Mouse (Mus musculus): ENCODE measurements around the gene Rnf126.
"Not testable (repeated sequence)": the region's sequence is repeated elsewhere in the genome, so short reads cannot be mapped to it uniquely, and the experiment has no call there.

Rnf126 gene

DNA sequence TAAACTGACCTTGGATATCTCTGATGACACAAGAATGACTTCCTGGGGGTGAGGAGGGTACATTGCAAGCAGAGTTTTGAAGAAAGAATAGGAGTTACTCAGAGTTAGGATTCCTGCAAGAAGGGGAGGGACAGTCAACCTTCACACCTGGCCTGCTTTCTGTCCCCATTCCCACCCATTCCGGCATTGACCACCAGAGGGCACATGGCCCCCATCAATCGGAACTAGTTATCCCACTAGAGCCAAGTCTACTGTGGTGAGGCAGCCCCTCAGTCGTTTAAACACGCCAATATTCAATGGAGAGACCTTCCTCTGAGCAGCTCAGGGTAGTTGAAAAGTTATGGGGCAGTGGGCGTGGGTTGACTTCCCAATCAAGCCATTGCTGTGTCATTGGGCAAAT, 1.6 kb upstream of the Rnf126 start:
- CTCF ChIA-PET: interaction anchor here (0.6 to 2.4 kb wide), 4 partner anchors 10 to 44 kb away, joined by 4 to 17 read pairs (median 6); no protein-coding TSS in a partner anchor

DNA sequence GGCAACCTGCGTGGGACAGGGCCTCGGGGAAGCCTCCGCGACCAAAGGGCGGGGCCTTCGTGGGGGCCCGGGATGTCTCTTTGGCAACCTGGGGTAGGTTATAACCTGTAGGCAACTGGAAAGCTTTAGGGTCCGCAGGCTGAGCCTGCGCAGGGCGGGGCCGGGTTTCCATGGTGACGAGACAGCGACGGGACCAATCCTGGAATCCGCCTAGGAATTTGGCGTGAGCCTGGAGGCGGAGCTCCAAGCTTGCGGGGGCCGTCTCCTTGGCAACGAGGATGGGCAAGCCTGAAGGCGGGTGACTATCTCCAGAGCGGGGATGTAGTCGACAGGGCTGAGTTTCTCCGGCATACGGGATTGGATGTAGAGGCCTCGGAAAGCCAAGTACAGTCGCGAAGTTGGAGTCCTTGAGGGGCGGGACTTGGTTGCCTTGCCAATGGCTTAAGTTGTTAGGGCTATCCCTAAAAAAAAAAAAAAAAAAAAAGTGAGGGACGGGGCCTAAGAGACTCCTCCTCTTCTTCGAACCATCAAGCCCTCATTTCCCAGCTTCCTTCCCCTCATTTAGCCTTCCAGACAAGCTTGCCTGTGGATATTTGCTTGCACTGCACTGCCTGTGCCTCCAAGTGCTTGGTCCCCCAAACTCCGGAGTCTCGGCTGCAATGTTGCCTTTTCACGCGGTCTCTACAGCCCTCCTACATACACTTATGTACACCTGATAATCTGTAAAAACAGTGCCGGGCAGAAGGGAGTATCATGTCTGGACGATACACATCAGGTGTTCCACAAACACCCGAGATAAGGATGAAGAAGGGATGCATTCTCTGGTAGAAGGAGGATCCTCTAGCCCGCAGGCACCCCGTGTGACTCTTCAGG, 856 bp upstream of the Rnf126 start:
- CTCF ChIA-PET: interaction anchor here (0.7 to 2.4 kb wide), 4 partner anchors 11 to 50 kb away, joined by 4 to 17 read pairs (median 6); no protein-coding TSS in a partner anchor

DNA sequence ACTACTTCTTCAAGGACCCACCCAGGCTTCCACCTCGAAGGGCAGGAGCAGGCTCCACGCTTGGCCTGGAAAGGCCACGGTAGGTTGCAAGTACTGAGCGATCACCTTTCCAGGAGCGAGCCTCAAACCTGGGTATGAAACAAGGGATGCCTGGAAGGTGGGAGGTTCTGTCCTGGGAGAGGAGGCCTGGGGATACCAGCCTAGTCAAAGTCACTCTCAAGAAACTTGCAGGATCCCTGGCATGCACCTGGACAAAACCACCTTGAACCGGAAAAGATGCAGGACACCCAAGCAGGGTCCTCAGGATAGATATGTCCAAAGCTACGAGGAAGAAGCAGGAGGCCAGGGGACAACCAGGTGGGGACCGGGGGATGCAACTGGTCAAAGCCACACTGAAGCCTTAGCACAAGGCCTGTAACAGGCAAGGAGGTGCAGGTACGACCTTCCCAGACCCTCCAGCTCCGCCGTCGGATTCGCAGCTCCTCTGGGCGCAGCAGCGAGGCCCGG, 698 bp downstream of the Rnf126 start:
- CTCF ChIA-PET: no interaction called here

DNA sequence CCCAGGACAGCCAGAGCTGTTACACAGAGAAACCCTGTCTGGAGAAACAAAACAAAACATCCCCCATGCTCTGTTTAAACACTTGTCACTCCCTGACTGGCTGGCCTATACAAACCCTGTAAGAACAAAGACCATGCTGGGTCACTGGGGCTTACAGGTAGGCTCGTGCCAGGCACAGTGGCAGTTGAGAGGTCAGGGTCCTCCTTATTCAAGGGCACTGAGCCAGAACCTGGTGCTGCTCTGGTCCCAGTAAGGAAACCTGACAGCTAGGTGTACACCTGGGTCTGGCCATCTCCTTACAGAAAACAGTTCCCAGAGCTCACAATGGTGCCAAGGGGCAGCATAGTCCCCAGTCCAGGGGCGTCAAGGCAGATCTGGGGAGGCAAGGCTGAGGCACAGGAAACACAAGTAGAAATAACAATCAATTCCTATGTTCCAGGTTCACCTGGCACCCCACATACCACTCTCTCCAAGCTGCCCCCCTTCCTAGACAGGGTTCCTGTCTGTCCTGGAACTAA, 1.5 kb downstream of the Rnf126 start:
- CTCF ChIA-PET: no interaction called here

DNA sequence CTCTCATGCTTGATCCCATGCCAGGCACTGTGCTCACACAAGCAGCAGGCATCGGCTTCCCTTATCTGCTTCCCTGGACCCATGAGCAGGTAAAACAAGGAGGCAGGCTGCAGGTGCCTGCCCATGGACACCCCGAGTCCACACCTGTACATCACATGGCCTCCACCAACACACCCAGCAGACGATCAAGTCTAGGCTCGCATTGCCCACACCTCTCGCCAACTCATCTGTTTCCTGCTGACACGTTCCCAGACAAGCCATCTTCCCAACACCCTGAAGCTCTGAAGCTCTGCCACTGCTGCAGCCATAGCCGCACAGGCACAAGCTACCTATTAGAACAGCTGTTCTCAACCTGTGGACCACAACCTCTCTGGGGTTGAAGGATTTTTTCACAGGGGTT, 2.5 kb downstream of the Rnf126 start:
- CTCF ChIA-PET: no interaction called here

DNA sequence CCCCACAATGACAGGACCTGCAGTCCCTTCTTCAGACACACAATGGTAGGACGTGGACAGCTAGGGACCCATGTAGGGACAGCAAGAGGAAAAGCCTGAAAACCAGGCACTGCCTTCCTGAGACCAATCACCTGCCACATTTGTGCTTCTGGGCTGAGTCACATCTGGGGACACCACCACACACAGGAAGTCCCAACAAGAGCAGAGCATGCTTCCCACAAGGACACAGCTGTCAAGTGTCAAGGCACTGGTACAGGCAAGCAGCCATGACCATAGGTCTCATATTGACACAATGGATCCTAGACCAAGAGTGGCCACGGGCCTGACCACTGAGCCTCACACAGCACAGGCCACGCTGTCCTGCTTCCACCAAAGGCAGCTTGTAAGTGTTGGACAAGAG, 3.9 kb downstream of the Rnf126 start:
- CTCF ChIA-PET: no interaction called here

DNA sequence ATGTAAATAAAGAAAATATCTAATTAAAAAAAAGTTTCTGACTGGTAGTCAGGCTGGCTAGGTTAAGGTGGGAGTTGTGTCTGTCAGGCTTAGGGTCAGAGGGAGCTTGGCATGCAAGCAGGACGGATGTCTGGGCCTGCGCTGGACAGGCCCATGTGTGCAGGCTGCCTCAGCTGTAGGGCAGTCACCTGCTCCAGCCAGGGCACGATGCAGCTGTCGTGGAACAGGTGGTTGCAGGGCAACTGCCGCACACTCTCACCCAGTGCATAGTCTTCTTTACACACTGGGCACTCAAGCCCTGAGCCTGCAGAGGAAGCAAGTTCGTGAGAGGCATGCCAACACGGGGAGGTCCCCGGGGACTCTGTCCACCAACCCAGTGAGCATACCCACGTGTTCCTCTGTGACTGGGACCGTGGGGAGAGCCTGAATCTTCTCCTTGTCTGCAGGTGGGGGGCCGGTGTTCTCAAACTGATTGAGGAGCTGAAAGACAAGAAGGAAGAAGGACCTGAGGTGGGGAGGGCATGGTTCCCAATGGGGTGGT, 6.1 kb downstream of the Rnf126 start:
- CTCF ChIA-PET: no interaction called here

DNA sequence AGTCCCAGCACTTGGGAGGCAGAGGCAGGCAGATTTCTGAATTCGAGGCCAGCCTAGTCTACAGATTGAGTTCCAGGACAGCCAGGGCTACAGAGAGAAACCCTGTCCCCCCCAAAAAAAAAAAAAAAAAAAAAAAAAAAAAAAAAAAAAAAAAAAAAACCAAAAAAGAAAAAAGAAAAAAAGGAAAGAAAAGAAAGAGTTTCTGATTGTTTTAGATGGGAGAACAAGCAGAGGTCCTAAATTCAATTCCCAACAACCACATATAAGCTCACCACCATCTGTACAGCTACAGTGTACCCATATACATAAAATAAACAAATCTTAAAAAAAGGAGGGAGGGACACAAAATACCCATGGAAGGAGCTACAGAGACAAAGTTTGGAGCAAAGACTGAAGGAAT, 7.1 kb downstream of the Rnf126 start:
- CTCF ChIA-PET: not testable (repeated sequence)

DNA sequence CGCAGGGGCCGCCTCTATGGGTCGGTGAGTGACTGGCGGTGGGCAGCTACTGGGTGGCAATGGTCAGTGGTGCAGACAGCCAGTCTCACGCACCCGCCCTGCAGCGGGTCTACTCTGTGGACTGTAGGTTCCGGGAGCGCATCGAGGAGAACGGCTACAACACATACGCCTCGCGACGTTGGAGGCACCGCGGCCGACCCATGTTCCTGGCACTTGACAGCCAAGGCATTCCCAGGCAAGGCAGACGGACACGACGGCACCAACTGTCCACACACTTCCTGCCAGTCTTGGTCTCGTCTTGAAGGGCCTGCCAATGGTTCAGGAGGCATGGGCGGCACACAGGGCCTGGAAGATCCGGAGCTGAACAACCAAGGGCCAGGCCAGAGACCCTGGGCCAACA, 10.1 kb downstream of the Rnf126 start:
- CTCF ChIA-PET: no interaction called here

DNA sequence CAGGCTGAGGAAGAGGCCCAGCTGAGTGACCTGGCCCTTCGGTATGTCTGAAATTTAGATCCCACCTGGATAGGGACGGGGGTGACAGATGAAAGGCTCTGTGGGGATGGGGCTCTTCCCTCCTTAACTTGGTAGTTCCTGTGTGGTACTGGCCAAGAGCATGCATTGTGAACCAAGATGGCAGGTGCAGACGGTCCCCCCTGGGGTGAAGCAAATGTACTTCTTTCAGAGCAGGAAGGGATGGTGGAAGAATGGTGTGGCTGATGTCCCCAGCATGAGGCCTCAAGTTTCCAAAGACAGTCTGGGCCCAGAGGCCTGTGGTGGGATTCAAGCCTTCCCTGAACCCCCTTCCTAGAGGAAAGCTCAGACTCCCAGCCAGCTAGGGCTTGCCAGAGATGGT, 10.9 kb downstream of the Rnf126 start:
- CTCF ChIA-PET: no interaction called here

DNA sequence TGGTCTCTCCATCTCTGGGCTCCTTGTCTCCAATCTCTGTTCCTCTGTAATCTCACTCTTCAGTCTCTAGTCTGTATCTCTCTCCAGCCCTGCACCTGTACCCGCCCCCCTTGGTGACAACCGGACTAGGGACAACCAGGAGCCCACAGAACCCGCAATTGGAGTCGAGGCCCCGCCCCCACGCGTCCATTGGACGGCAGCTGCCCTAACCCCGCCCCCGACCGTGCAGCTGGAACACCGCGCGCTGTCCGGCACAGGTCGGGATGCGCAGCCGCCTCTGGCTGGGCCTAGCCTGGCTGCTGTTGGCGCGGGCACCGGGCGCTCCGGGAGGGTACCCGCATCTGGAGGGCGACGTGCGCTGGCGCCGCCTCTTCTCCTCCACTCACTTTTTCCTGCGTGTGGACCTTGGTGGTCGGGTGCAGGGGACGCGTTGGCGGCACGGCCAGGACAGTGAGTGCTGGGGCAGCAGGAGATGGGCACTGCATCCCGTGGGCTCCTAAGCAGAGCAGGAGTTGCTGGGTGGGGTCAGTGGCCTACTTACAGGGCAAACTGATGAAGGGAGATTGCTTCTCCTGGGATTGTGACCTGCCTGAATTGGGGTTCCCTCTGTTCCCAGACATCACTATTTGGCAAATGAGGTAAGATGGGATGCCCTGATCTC, 11.8 kb downstream of the Rnf126 start, which contains the start of gene Fgf22:
Gene Fgf22 (plus strand): TSS at position 221 of the 661 bp plus-strand sequence.
- CTCF ChIA-PET: no interaction called here

DNA sequence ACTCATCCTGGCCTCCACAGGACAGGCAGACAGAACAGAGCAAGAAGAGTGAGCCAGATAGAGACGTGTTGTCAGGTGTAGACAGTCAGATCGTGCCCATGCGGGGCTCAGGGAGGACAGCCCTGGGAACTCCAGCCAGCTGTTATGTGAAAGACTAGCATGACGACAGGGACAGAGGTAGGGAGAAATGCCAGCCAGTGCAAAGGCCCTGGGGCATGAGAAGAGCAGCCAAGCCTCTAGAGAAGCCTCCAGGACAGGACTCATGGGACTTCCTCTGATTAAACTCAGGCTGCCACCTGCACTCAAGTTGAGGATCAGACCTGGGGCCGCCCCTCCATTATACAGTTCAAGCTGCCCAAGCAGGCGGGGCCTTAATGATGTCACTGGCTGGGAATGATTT, 18.3 kb downstream of the Rnf126 start:
- CTCF ChIA-PET: no interaction called here

DNA sequence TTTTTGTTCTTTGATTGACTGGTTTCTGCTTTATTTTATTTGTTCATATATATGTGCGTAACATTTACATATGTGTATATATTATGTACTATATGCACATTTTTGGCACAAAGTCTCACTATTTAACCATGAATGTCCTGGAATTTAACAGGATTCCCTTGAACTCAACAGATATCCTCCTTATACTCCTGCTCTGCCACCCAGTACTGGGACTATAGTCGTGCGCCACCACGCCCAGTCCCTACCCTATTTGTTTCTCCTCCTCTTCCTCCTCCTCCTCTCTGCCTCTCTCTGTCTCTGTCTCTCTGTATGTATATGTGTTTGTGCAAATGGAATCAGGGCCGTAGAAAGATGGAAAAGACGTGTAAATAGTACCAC, 20.0 kb downstream of the Rnf126 start:
- CTCF ChIA-PET: interaction anchor here (0.6 to 1.4 kb wide), 2 partner anchors 78 to 207 kb away, joined by 3 to 4 read pairs; partner anchors contain the start of gene Tpgs1

DNA sequence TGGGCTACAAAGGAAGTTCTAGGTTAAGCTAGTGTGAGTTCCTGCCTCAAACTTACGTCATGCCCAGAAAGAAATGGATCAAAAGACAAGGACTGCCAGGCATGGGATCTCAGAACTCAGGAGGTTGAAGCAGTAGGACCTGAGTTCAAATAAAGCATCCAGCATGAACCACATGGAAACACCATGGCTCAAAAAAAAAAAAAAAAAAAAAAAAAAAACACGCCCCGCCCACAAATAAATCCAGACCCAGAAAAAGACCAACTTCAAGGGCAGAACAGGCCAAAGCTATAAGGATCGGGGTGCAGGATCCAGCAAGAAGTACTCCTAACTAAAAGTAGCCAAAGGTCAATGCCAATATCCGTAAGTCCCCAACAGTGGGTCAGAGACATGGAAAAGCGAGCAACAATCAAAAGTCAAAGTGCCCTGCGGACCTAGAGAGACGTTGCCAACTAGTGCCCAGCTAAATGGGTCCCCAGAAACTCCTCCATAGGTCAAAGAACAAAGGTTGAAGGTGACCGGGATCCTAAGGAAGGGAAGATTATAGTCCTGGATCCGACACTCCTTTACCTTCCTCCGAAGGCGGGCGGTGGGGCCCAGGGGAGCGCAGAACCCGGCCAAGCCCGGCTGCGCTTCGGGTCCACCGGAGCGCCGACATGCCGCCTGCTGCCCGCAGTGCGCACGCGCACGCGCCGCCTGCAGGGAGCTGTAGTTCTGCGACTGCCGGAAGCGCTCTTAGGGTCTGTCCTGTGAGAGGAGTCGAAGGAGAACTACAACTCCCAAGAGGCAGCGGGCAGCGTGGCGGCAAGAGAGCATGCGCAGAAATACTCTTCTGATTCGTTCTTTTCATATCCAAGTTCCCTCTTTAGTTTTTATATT, 20.6 kb downstream of the Rnf126 start, which contains the start of gene Polrmt:
Gene Polrmt (minus strand): TSS at position 684 of the 876 bp plus-strand sequence.
- CTCF ChIA-PET: interaction anchor here (0.6 to 1.4 kb wide), 2 partner anchors 77 to 208 kb away, joined by 3 to 4 read pairs; partner anchors contain the start of gene Tpgs1

DNA sequence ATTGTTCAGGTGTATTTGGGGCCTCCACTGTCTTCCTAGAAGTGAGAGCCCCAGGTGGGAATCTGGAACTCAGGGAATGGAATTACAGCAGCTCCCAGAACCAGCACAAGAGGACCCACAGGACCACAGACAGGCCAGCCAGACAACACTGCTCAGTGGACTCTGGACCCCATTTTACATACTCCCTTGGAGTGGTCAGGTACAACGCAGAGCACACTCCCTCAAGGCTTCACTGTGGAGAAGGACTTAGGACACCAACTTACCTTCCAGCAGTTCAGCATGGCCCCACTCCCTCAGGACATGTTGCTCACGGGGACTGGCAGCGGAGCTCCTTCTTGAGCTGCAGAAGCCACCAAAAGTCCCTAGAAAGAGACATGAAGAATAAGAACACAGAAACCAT, 21.3 kb downstream of the Rnf126 start:
- CTCF ChIA-PET: no interaction called here

DNA sequence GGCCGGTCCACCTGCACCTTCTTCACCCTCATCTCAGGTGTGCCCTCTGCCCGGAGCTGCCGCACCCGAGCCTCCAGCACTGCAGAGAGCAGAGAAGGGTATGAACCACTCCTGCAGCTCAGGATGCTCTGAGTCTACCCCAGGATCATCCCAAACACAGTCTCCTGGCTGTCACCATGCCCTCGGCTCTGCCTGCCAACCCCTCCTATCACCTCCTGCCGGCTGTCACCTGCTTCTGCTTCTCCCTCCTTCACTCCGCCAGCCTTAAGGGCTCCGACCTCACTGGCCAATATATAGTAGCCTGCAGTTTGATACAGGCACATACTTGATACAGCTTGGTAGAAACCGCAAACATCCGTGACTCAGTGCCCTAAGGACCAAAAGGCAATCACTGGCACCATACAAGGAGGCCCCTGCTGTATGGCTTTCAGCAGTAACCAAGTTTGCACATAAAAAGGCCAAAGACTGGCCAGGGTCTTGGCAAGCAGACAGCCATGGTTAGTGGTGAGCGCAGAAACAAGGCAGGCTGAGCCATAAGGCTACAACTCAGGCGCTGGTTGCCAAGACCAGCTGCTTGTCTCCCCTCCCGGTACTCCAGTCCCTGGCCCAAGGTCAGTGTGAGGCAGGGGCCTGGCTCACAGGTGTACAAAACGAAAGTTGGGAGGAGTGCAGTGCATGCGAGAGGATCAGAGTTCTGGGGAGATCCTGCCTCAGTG, 22.9 kb downstream of the Rnf126 start:
- CTCF ChIA-PET: no interaction called here

DNA sequence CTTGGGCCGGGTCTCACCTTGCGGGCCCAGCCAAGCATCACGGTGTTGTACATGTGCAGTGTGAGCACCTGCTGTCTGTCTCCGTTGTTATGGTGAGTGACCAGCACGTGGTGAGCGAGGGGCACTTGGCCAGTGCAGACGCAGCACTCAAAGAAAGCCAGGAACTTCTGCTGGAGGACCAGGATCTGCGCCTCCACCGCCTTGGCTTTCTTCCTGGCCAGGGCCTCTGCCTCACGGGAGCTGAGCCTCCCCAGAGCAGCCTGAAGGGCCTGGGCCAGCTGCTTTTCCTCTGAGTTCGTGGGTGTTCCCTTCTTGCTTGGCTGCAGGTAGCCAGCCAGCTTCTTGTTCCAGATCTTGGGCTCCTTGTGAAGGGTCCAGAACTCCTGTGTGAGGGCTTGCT, 23.6 kb downstream of the Rnf126 start:
- CTCF ChIA-PET: no interaction called here

DNA sequence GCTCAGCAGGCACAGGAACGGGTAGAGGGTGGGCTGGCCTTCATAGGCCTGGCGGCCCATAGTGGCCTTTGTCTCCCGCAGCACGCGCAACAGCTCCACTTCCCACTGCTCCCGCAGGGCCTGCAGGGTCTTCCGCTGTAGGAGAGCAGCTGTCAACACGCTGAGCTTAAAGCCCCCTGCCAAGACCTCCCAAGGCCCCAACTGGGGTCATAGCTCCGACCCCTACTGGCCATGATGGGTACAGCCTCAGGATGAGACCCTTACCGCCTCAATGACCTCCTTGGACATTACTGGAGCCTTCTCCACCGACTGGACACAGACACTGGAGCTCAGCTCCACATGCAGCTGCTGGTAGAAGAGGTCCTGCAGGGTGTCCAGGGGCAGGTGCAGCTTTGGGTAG, 25.9 kb downstream of the Rnf126 start:
- CTCF ChIA-PET: interaction anchor here (0.5 to 1.0 kb wide), 2 partner anchors 29 to 48 kb away, joined by 3 to 5 read pairs; no protein-coding TSS in a partner anchor

DNA sequence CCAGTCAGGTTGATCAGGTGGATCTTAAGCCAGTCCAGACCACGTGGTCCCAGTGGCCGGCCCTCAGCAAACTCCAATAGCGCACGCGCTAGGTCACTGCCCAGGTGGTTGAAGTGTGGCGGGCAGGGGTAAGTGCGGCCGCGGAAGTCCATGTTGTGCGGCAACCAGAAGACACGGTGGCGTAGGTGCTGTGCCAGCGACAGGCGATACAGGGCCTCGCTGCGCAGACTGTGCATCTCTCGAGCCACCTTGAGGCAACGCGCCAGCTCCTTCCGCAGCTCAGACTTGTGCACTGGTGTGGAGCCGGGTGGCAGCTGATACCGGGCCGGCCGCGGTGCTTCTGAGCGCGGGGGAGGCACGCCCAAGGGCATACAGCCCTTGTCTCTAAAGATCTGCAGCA, 27.5 kb downstream of the Rnf126 start:
- CTCF ChIA-PET: no interaction called here

DNA sequence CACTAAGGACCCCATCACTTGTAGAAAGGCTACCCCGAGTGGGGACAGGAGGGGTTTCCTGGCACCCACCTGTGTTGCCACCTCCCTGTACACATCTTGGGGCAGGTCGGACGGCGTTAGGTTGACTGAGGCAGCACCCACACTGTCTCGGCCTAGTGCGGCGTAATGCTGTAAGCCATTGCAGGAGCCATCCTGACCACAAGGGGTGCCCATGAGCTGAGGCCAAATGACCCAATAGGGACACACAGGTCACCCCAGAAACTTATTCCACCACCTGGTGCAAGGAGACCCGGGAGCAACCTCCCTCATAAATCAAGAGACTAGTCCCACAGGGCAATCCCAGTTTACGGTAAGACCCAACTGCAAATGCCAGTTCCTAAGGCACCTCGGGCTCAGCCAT, 28.5 kb downstream of the Rnf126 start:
- CTCF ChIA-PET: no interaction called here

All from spleen, embryonic (tissue).